ENCODE assay signal across 8 mouse cellular contexts in genomic region chr1:136007211-136008158, GRCm38 (mm10). TPM values are rescaled to one million over a fixed set of nuclear protein-coding genes. Genes with fewer than 3 reads are reported as not detected.
DNase-seq lines count a peak whose midpoint lies in the region; ATAC-seq and TF ChIP-seq lines count a peak whose summit lies in the region.

TSS of gene Tmem9 (plus strand) at chr1:136008150.

- no peaks in the 10 kb centered on the region for H3K9me3 ChIP-seq in ES-E14 (ENCODE audit: control insufficient read depth, insufficient read depth, low read depth, low read length)
- H3K9me3 ChIP-seq in forebrain, embryonic 16.5 days (ENCODE audit: control insufficient read depth, low read length), result no peaks in the 10 kb centered on the region
- H3K9me3 ChIP-seq in lung, embryonic 14.5 days (ENCODE audit: low read depth, low read length), result no peaks in the 10 kb centered on the region

- no peak for TF ChIP-seq POLR2A in olfactory bulb, adult 2 months (IDR thresholded peaks at IDR 0.05; ENCODE audit: insufficient read depth, low read depth, low read length)

- 2% methylated on average over 37 of the region's 37 CpGs for WGBS in forebrain, embryonic 16.5 days
- whole genome bisulfite sequencing in lung, embryonic 14.5 days, result 2% methylated on average over 37 of the region's 37 CpGs
- WGBS in olfactory bulb, adult 2 months, result 15% methylated on average over 37 of the region's 37 CpGs

- in situ Hi-C loops in ES-E14 (cut with MboI; ENCODE audit: low sequenced_read_pairs in 2 of 2, unreplicated experiment in 2 of 2), result no loop called here

- intact Hi-C loops in heart, postnatal 25 days (cut with DNase I), result no loop called here

- TF ChIP-seq CTCF in lung, embryonic 14.5 days (IDR thresholded peaks at IDR 0.05; ENCODE audit: low read depth), result no peak
- TF ChIP-seq CTCF in olfactory bulb, adult 2 months (IDR thresholded peaks at IDR 0.05; ENCODE audit: insufficient read depth, low read depth, low read length), result no peak

- ATAC-seq in forebrain, embryonic 16.5 days, result peak; percentile 74
- ATAC-seq in lung, embryonic 14.5 days (ENCODE audit: insufficient read depth), result peak; percentile 94

- no peaks in the 10 kb centered on the region for H3K36me3 ChIP-seq in ES-E14 (ENCODE audit: control insufficient read depth, insufficient read depth, low read length, poor library complexity, severe bottlenecking)
- no peaks in the 10 kb centered on the region for H3K36me3 ChIP-seq in forebrain, embryonic 16.5 days (ENCODE audit: control insufficient read depth, insufficient read depth)
- H3K36me3 ChIP-seq in lung, embryonic 14.5 days (ENCODE audit: insufficient read depth), result no peaks in the 10 kb centered on the region

- H3K9ac ChIP-seq in ES-E14 (ENCODE audit: insufficient read depth, low read depth, low read length, poor library complexity, severe bottlenecking), result peak within 1 kb of the TSS; percentile 38; the same call in 1 of the 2 replicates
- peak within 1 kb of the TSS; percentile 50 for H3K9ac ChIP-seq in forebrain, embryonic 16.5 days (replicated peaks; ENCODE audit: low read depth, low read length)
- H3K9ac ChIP-seq in lung, embryonic 14.5 days, result peak within 1 kb of the TSS; percentile 30; the same call in 1 of the 2 replicates

- H3K4me1 ChIP-seq in ES-E14 (ENCODE audit: control insufficient read depth in 2 of 2, insufficient read depth in 2 of 2, low read length in 2 of 2, poor library complexity in 1 of 2), result no peaks in the 10 kb centered on the region; a peak in 1 of 4 replicates
- H3K4me1 ChIP-seq in brown adipose tissue, adult 24 weeks (ENCODE audit: control insufficient read depth, insufficient read depth, insufficient read length, low read length), result peaks cover 2% of the 10 kb centered on the region; the same call in 1 of the 2 replicates
- H3K4me1 ChIP-seq in forebrain, embryonic 16.5 days (replicated peaks; ENCODE audit: control insufficient read depth, insufficient read depth, low read length), result peaks cover 8% of the 10 kb centered on the region
- H3K4me1 ChIP-seq in lung, embryonic 14.5 days (ENCODE audit: insufficient read depth), result no peaks in the 10 kb centered on the region
- peaks cover 7% of the 10 kb centered on the region for H3K4me1 ChIP-seq in olfactory bulb, adult 2 months (ENCODE audit: control insufficient read depth, insufficient read depth, low read length)

- peak within 1 kb of the TSS; percentile 63 for H3K4me2 ChIP-seq in forebrain, embryonic 16.5 days (ENCODE audit: low read length)
- H3K4me2 ChIP-seq in lung, embryonic 14.5 days, result peak within 1 kb of the TSS; percentile 78

- DNase-seq in ES-E14 (ENCODE audit: low read depth, low spot score), result peak; percentile 86
- peak; percentile 53 for DNase-seq in heart, postnatal 25 days (ENCODE audit: low spot score)
- DNase-seq in layer of hippocampus, adult 11-12 months (ENCODE audit: low spot score), result peak; percentile 62
- peak; percentile 85 for DNase-seq in lung, embryonic 14.5 days
- peak; percentile 39 for DNase-seq in thymus, postnatal 14 days

- H3K27ac ChIP-seq in ES-E14 (ENCODE audit: insufficient read depth, low read depth, low read length, poor library complexity, severe bottlenecking), result no peak within 1 kb of the TSS
- no peak within 1 kb of the TSS for H3K27ac ChIP-seq in brown adipose tissue, adult 24 weeks (replicated peaks; ENCODE audit: low read depth, low read length)
- H3K27ac ChIP-seq in forebrain, embryonic 16.5 days (ENCODE audit: low read length), result no peak within 1 kb of the TSS
- H3K27ac ChIP-seq in lung, embryonic 14.5 days (ENCODE audit: low read depth), result no peak within 1 kb of the TSS
- no peak within 1 kb of the TSS for H3K27ac ChIP-seq in olfactory bulb, adult 2 months (ENCODE audit: insufficient read depth, low read depth, low read length)

- H3K4me3 ChIP-seq in ES-E14 (ENCODE audit: insufficient read depth in 1 of 2, low read depth in 1 of 2, low read length in 2 of 2, poor library complexity in 1 of 2, severe bottlenecking in 1 of 2), result peak within 1 kb of the TSS; percentile 64 to 81
- H3K4me3 ChIP-seq in brown adipose tissue, adult 24 weeks (ENCODE audit: insufficient read depth, low read depth, low read length), result peak within 1 kb of the TSS; percentile 66
- peak within 1 kb of the TSS; percentile 43 for H3K4me3 ChIP-seq in forebrain, embryonic 16.5 days (replicated peaks; ENCODE audit: low read length)
- peak within 1 kb of the TSS; percentile 43 for H3K4me3 ChIP-seq in lung, embryonic 14.5 days (ENCODE audit: low read depth, low read length)
- H3K4me3 ChIP-seq in olfactory bulb, adult 2 months (ENCODE audit: insufficient read depth, low read depth, low read length), result peak within 1 kb of the TSS; percentile 26

- H3K27me3 ChIP-seq in forebrain, embryonic 16.5 days (replicated peaks; ENCODE audit: control insufficient read depth, insufficient read depth, low read length), result peaks cover 14% of the 10 kb centered on the region
- peaks cover 11% of the 10 kb centered on the region; the same call in 1 of the 2 replicates for H3K27me3 ChIP-seq in lung, embryonic 14.5 days (ENCODE audit: insufficient read depth, low read length)

TF ChIP-seq in ES-E14, 5 proteins besides CTCF, POLR2A, EP300 and RAD21:
- TF ChIP-seq MAFK (IDR thresholded peaks at IDR 0.05; ENCODE audit: insufficient read depth, low read depth, low read length) (no peak), ZNF384 (IDR thresholded peaks at IDR 0.05; ENCODE audit: low read depth, low read length) (no peak)

RNA-seq across cellular contexts. Expression of gene Tmem9, which starts in this region (rescaled TPM):
- 52.8 and 74.5 TPM in 2 replicates for total RNA-seq in ES-E14 (2012; rRNA removed)
- 20.0 and 26.3 TPM in 2 replicates for polyA plus RNA-seq in brown adipose tissue, adult 24 weeks (2012; ENCODE audit: insufficient read depth, insufficient read length, missing spikeins)
- 141 and 146 TPM in 2 replicates for polyA plus RNA-seq in forebrain, embryonic 16.5 days (2015; fragmentation: Nextera tagmentation; extraction: Ambion mirVana)
- total RNA-seq in heart, postnatal 25 days (2021), result 10 to 100 TPM; 14.6 to 15.8 TPM
- 72.7 and 76.3 TPM in 2 replicates for polyA plus RNA-seq in lung, embryonic 14.5 days (2014; fragmentation: Nextera tagmentation; extraction: Ambion mirVana)
- not detected in 2 replicates for polyA plus RNA-seq in olfactory bulb, adult 2 months (2012; ENCODE audit: insufficient read depth, insufficient read length, low replicate concordance, missing spikeins)

Comparison
In these comparisons a context has a peak if more than half of its experiments do, and no peak if none do; other contexts are left out.
1. RNA of gene Tmem9 (polyA plus RNA-seq): 141 to 146 TPM in forebrain, embryonic 16.5 days, 72.7 to 76.3 TPM in lung, embryonic 14.5 days and 20.0 to 26.3 TPM in brown adipose tissue, adult 24 weeks; not detected in olfactory bulb, adult 2 months; every median in the first group is over 10 times any median in the second.
2. Peak in every context shown above with its lines, with median percentiles within 50 percentile points of each other: DNase-seq, H3K4me3 ChIP-seq and H3K9ac ChIP-seq.